Mouse (Mus musculus) skeletal muscle tissue, adult 2 months (tissue): ENCODE results near the gene Rab7.
"Not testable (repeated sequence)": the region's sequence is repeated elsewhere in the genome, so short reads cannot be mapped to it uniquely, and the experiment has no call there.

ENCODE experiments used
- DNase-seq: peaks from one replicate; pipeline ENCODE4 v3.0.0-alpha.2; 2012; ENCODE audit warnings: low read depth, low spot score

Gene Rab7

GRCm38 (mm10) chr6:88054081-88054835, 9.2 kb upstream of the Rab7 start:
- DNase-seq, result no peak

- no peak for DNase-seq
Measured at GRCm38 (mm10) chr6:88053228-88054080, 8.4 kb upstream of the Rab7 start.

- DNase-seq, result no peak
Measured at GRCm38 (mm10) chr6:88051206-88051605, 6.1 kb upstream of the Rab7 start.

GRCm38 (mm10) chr6:88049008-88049407, 3.9 kb upstream of the Rab7 start:
- DNase-seq, result no peak

- DNase-seq, result no peak
Measured at GRCm38 (mm10) chr6:88047853-88048252, 2.8 kb upstream of the Rab7 start.

- no peak for DNase-seq
Measured at GRCm38 (mm10) chr6:88045406-88045766, 316 bp upstream of the Rab7 start.

GRCm38 (mm10) chr6:88044234-88044576, 865 bp downstream of the Rab7 start:
- peak; percentile 69 for DNase-seq

- peak; percentile 57 for DNase-seq
Measured at GRCm38 (mm10) chr6:88042336-88042735, 2.7 kb downstream of the Rab7 start.

- peak; percentile 83 for DNase-seq
Measured at GRCm38 (mm10) chr6:88041221-88041620, 3.8 kb downstream of the Rab7 start.

- DNase-seq, result no peak
Measured at GRCm38 (mm10) chr6:88039426-88039825, 5.6 kb downstream of the Rab7 start.

- DNase-seq, result no peak
Measured at GRCm38 (mm10) chr6:88037471-88038045, 7.5 kb downstream of the Rab7 start.

GRCm38 (mm10) chr6:88033504-88033903, 11.6 kb downstream of the Rab7 start:
- DNase-seq, result no peak

- no peak for DNase-seq
Measured at GRCm38 (mm10) chr6:88030432-88030831, 14.6 kb downstream of the Rab7 start.

GRCm38 (mm10) chr6:88027390-88027789, 17.7 kb downstream of the Rab7 start:
- DNase-seq, result no peak

- no peak for DNase-seq
Measured at GRCm38 (mm10) chr6:88023316-88023890, 21.7 kb downstream of the Rab7 start.

GRCm38 (mm10) chr6:88019154-88019553, 25.9 kb downstream of the Rab7 start:
- DNase-seq, result no peak

- peak; percentile 75 for DNase-seq
Measured at GRCm38 (mm10) chr6:88017821-88018220, 27.2 kb downstream of the Rab7 start.

GRCm38 (mm10) chr6:88015797-88016196, 29.3 kb downstream of the Rab7 start:
- no peak for DNase-seq

GRCm38 (mm10) chr6:88013456-88013855, 31.6 kb downstream of the Rab7 start:
- DNase-seq, result no peak

GRCm38 (mm10) chr6:88012601-88013000, 32.5 kb downstream of the Rab7 start:
- DNase-seq, result no peak

GRCm38 (mm10) chr6:88011106-88011505, 34.0 kb downstream of the Rab7 start:
- DNase-seq, result not testable (repeated sequence)

GRCm38 (mm10) chr6:88009209-88009608, 35.9 kb downstream of the Rab7 start:
- no peak for DNase-seq
